Mouse (Mus musculus): ENCODE measurements around the gene Acot6. TPM values are rescaled to one million over a fixed set of nuclear protein-coding genes. Genes with fewer than 3 reads are reported as not detected.
"Not testable (repeated sequence)": the region's sequence is repeated elsewhere in the genome, so short reads cannot be mapped to it uniquely, and the experiment has no call there.

The Acot6 gene
- polyA plus RNA-seq, 1 experiment from 2014 or later = 0.41 TPM

GRCm38 (mm10) chr12:84063228-84063627, 37.2 kb upstream of the Acot6 start:
- no peak for ATAC-seq (ENCODE audit: low read depth)
- Histone ChIP-seq H3K4me2 (ENCODE audit: low read depth, low read length) (no peak overlapping the region), H3K4me1 (ENCODE audit: control insufficient read depth, low read depth, low read length) (no peaks in the 10 kb centered on the region), H3K27ac (ENCODE audit: low read length) (no peak overlapping the region), H3K9me3 (replicated peaks; ENCODE audit: control insufficient read depth, low read length) (no peaks in the 10 kb centered on the region), H3K27me3 (ENCODE audit: control insufficient read depth, insufficient read depth, low read depth, low read length) (peaks cover 8% of the 10 kb centered on the region), H3K4me3 (ENCODE audit: low read depth, low read length) (no peak overlapping the region), H3K9ac (ENCODE audit: low read depth, low read length) (no peak overlapping the region), H3K36me3 (ENCODE audit: control insufficient read depth, insufficient read depth) (no peaks in the 10 kb centered on the region)
- WGBS (ENCODE audit: insufficient replicate concordance) = 60% methylated on average over 5 of the region's 5 CpGs

GRCm38 (mm10) chr12:84063833-84064232, 36.6 kb upstream of the Acot6 start:
- Histone ChIP-seq H3K4me1 (ENCODE audit: control insufficient read depth, low read depth, low read length) (no peaks in the 10 kb centered on the region), H3K4me3 (ENCODE audit: low read depth, low read length) (no peak overlapping the region), H3K9ac (ENCODE audit: low read depth, low read length) (no peak overlapping the region), H3K4me2 (ENCODE audit: low read depth, low read length) (no peak overlapping the region), H3K36me3 (ENCODE audit: control insufficient read depth, insufficient read depth) (no peaks in the 10 kb centered on the region), H3K27me3 (ENCODE audit: control insufficient read depth, insufficient read depth, low read depth, low read length) (peaks cover 14% of the 10 kb centered on the region), H3K27ac (ENCODE audit: low read length) (no peak overlapping the region), H3K9me3 (replicated peaks; ENCODE audit: control insufficient read depth, low read length) (no peaks in the 10 kb centered on the region)
- WGBS (ENCODE audit: insufficient replicate concordance) = 66% methylated on average over 2 of the region's 2 CpGs
- ATAC-seq (ENCODE audit: low read depth) = no peak

DNA sequence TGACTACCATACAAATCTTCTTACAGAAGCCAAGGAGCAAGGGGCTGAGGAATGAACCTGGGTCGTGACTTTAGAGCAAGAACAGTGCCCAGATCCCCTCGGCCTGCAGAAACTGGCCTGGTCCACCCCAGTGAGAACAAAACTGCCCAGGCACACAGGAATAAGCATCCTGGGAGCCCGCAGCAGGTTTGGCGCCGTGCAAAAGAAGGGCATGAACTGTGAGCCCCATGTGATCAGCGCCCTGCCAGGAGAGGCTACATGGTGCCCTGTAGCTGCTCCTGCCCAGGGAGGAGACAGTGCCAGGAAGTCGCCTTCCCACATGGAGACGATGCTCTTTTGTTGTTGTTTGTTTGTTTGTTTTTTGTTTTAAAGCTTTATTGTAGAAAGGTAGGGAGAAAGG, 35.8 kb upstream of the Acot6 start:
- ATAC-seq (ENCODE audit: low read depth) = no peak
- Histone ChIP-seq H3K36me3 (ENCODE audit: control insufficient read depth, insufficient read depth) (no peaks in the 10 kb centered on the region), H3K4me3 (ENCODE audit: low read depth, low read length) (no peak overlapping the region), H3K4me1 (ENCODE audit: control insufficient read depth, low read depth, low read length) (no peaks in the 10 kb centered on the region), H3K27ac (ENCODE audit: low read length) (no peak overlapping the region), H3K4me2 (ENCODE audit: low read depth, low read length) (no peak overlapping the region), H3K9me3 (replicated peaks; ENCODE audit: control insufficient read depth, low read length) (no peaks in the 10 kb centered on the region), H3K27me3 (ENCODE audit: control insufficient read depth, insufficient read depth, low read depth, low read length) (peaks cover 20% of the 10 kb centered on the region), H3K9ac (ENCODE audit: low read depth, low read length) (no peak overlapping the region)
- 54% methylated on average over 8 of the region's 8 CpGs for WGBS (ENCODE audit: insufficient replicate concordance)

DNA sequence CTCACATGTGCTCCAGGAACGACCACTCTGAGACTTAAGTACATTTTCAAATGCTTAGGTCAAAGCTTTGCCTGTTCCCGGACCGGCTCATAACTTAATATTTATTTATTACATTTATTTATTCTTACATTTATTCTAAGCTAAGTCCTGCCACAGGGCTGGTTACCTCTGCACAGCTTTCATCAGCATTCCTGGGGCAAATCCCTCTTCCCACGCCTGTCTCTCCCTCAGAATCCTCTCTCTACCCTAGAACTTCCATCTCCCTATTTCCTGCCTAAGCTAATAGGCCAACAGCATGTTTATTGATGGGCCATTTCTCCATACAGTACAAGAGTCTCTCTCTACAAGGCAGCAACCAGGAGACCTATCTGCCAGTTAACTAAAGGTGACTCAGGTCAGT, 32.7 kb upstream of the Acot6 start:
- no peaks in the 10 kb centered on the region for H3K36me3 ChIP-seq (ENCODE audit: control insufficient read depth, insufficient read depth)
- H3K27me3 ChIP-seq (ENCODE audit: control insufficient read depth, insufficient read depth, low read depth, low read length) = peaks cover 34% of the 10 kb centered on the region
- H3K27ac ChIP-seq (ENCODE audit: low read length) = no peak overlapping the region
- H3K4me2 ChIP-seq (ENCODE audit: low read depth, low read length) = no peak overlapping the region
- no peak overlapping the region for H3K4me3 ChIP-seq (ENCODE audit: low read depth, low read length)
- 67% methylated on average over 4 of the region's 4 CpGs for WGBS (ENCODE audit: insufficient replicate concordance)
- no peak overlapping the region for H3K9ac ChIP-seq (ENCODE audit: low read depth, low read length)
- H3K4me1 ChIP-seq (ENCODE audit: control insufficient read depth, low read depth, low read length) = no peaks in the 10 kb centered on the region
- no peak for ATAC-seq (ENCODE audit: low read depth)
- H3K9me3 ChIP-seq (replicated peaks; ENCODE audit: control insufficient read depth, low read length) = no peaks in the 10 kb centered on the region

DNA sequence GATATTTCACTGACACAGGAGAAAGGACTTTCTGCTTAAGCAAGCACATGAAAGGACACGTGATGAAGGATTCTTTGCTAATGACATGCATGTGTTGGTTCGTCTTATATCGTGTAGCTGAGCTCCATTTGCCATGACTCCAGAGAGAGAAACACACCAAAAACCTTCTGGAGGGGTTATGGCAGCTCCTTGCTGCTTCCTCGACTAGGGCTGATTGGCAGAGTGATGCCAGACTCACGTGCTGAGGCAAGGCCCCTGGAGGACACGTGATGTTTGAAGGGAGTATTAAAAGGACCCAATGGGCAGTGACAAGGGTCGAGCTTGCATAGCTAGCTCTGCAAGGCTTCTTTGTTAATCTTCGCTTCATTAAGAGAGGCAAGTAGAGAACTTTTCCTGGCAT, 32.2 kb upstream of the Acot6 start:
- no peak overlapping the region for H3K4me2 ChIP-seq (ENCODE audit: low read depth, low read length)
- no peak for ATAC-seq (ENCODE audit: low read depth)
- H3K27me3 ChIP-seq (ENCODE audit: control insufficient read depth, insufficient read depth, low read depth, low read length) = peaks cover 34% of the 10 kb centered on the region
- WGBS (ENCODE audit: insufficient replicate concordance) = 48% methylated on average over 8 of the region's 8 CpGs
- no peaks in the 10 kb centered on the region for H3K4me1 ChIP-seq (ENCODE audit: control insufficient read depth, low read depth, low read length)
- H3K27ac ChIP-seq (ENCODE audit: low read length) = no peak overlapping the region
- H3K4me3 ChIP-seq (ENCODE audit: low read depth, low read length) = no peak overlapping the region
- no peaks in the 10 kb centered on the region for H3K9me3 ChIP-seq (replicated peaks; ENCODE audit: control insufficient read depth, low read length)
- H3K9ac ChIP-seq (ENCODE audit: low read depth, low read length) = no peak overlapping the region
- H3K36me3 ChIP-seq (ENCODE audit: control insufficient read depth, insufficient read depth) = no peaks in the 10 kb centered on the region

GRCm38 (mm10) chr12:84068986-84069385, 31.5 kb upstream of the Acot6 start, which contains the start of gene Acot5:
Gene Acot5 (plus strand): TSS chr12:84069325.
- no peak within 1 kb of the TSS for H3K27ac ChIP-seq (ENCODE audit: low read length)
- H3K36me3 ChIP-seq (ENCODE audit: control insufficient read depth, insufficient read depth) = no peaks in the 10 kb centered on the region
- H3K27me3 ChIP-seq (ENCODE audit: control insufficient read depth, insufficient read depth, low read depth, low read length) = peaks cover 34% of the 10 kb centered on the region
- H3K4me3 ChIP-seq (ENCODE audit: low read depth, low read length) = peak within 1 kb of the TSS; percentile 32
- peak within 1 kb of the TSS; percentile 53 for H3K4me2 ChIP-seq (ENCODE audit: low read depth, low read length)
- H3K9ac ChIP-seq (ENCODE audit: low read depth, low read length) = no peak within 1 kb of the TSS
- no peaks in the 10 kb centered on the region for H3K4me1 ChIP-seq (ENCODE audit: control insufficient read depth, low read depth, low read length)
- WGBS (ENCODE audit: insufficient replicate concordance) = 40% methylated on average over 9 of the region's 9 CpGs
- ATAC-seq (ENCODE audit: low read depth) = no peak
- no peaks in the 10 kb centered on the region for H3K9me3 ChIP-seq (replicated peaks; ENCODE audit: control insufficient read depth, low read length)

DNA sequence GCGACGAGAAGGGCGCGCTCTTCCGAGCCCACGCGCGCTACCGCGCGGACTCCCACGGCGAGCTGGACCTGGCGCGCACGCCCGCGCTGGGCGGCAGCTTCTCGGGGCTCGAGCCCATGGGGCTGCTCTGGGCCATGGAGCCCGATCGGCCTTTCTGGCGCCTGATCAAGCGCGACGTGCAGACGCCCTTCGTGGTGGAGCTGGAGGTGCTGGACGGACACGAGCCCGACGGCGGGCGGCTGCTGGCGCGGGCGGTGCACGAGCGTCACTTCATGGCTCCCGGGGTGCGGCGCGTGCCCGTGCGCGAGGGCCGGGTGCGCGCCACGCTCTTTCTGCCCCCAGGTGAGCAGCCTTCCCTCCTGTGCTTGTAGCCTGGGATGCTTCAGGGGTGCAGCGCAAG, 30.9 kb upstream of the Acot6 start:
- not testable (repeated sequence) for ATAC-seq (ENCODE audit: low read depth); H3K27ac ChIP-seq (ENCODE audit: low read length); H3K4me1 ChIP-seq (ENCODE audit: control insufficient read depth, low read depth, low read length); H3K9me3 ChIP-seq (replicated peaks; ENCODE audit: control insufficient read depth, low read length); H3K9ac ChIP-seq (ENCODE audit: low read depth, low read length); H3K36me3 ChIP-seq (ENCODE audit: control insufficient read depth, insufficient read depth)
- Histone ChIP-seq H3K4me3 (ENCODE audit: low read depth, low read length) (peak overlapping the region; percentile 32), H3K4me2 (ENCODE audit: low read depth, low read length) (peak overlapping the region; percentile 53), H3K27me3 (ENCODE audit: control insufficient read depth, insufficient read depth, low read depth, low read length) (peaks cover 34% of the 10 kb centered on the region)
- under 1% methylated on average over 42 of the region's 52 CpGs for WGBS (ENCODE audit: insufficient replicate concordance)

DNA sequence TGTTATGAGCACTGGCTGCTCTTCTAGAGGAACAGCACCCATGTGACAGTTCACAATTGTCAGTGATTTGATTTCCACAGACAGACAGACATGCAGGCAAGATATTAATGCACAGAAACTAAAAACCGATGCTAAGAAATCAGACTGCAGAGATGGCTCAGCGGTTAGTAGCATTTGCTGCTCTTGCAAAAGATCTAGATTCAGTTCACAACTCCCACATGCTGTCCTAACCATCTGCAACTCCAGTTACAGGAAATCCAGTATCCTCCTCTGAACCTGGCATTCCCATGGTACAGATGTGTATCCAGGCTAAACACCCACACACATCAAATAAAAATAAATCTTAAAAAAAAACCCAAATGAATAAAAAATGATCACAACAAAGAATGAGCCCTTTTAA, 28.8 kb upstream of the Acot6 start:
- no peaks in the 10 kb centered on the region for H3K36me3 ChIP-seq (ENCODE audit: control insufficient read depth, insufficient read depth)
- peaks cover 32% of the 10 kb centered on the region for H3K27me3 ChIP-seq (ENCODE audit: control insufficient read depth, insufficient read depth, low read depth, low read length)
- no peak overlapping the region for H3K4me2 ChIP-seq (ENCODE audit: low read depth, low read length)
- no peak overlapping the region for H3K4me3 ChIP-seq (ENCODE audit: low read depth, low read length)
- H3K9ac ChIP-seq (ENCODE audit: low read depth, low read length) = no peak overlapping the region
- H3K27ac ChIP-seq (ENCODE audit: low read length) = no peak overlapping the region
- ATAC-seq (ENCODE audit: low read depth) = no peak
- WGBS (ENCODE audit: insufficient replicate concordance) = 75% methylated on average over 2 of the region's 2 CpGs
- no peaks in the 10 kb centered on the region for H3K9me3 ChIP-seq (replicated peaks; ENCODE audit: control insufficient read depth, low read length)
- no peaks in the 10 kb centered on the region for H3K4me1 ChIP-seq (ENCODE audit: control insufficient read depth, low read depth, low read length)

DNA sequence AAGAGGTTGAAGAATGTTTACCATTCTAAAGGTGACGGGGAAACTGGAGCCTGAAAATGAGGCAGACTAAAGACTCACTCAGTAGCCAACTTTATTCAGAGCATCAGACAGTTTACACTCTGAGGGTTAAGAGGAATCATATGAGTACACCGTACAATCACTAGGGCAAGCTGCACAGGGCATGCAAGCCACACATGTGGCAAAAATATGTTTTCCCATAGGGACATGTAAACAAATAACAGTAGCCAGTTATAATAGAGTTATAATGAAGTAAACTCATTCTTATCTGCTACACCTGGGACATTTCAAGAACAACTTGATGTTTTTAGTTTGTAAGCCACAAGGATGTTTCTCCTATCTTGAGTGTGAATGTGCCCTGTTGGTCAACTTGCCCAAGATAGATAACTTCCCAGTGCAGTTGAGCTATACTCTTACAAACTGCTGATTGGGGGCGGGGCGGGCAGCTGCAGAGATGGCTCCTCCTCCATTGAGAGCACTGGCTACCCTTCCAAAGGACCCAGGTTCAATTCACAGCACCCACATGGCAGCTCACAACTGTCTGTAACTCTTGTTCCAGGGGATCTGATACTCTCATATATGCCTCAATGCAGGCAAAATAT, 23.0 kb upstream of the Acot6 start:
- Histone ChIP-seq H3K27me3 (ENCODE audit: control insufficient read depth, insufficient read depth, low read depth, low read length) (no peaks in the 10 kb centered on the region), H3K4me2 (ENCODE audit: low read depth, low read length) (no peak overlapping the region), H3K27ac (ENCODE audit: low read length) (no peak overlapping the region), H3K4me3 (ENCODE audit: low read depth, low read length) (no peak overlapping the region), H3K36me3 (ENCODE audit: control insufficient read depth, insufficient read depth) (no peaks in the 10 kb centered on the region), H3K9me3 (replicated peaks; ENCODE audit: control insufficient read depth, low read length) (no peaks in the 10 kb centered on the region), H3K9ac (ENCODE audit: low read depth, low read length) (no peak overlapping the region), H3K4me1 (ENCODE audit: control insufficient read depth, low read depth, low read length) (no peaks in the 10 kb centered on the region)
- 56% methylated on average over 4 of the region's 4 CpGs for WGBS (ENCODE audit: insufficient replicate concordance)
- no peak for ATAC-seq (ENCODE audit: low read depth)
